Mouse (Mus musculus): ENCODE results near the gene Astn2.

GRCm38 (mm10) chr4:65770952-65771351 lies 633.5 kb downstream of the Astn2 start:
- no peak for TF ChIP-seq CTCF (IDR thresholded peaks at IDR 0.05; ENCODE audit: control insufficient read depth, insufficient read depth, low read length)
- TF ChIP-seq POLR2A (IDR thresholded peaks at IDR 0.05; ENCODE audit: borderline replicate concordance, control insufficient read depth, low read depth, low read length), result no peak

Data from bone marrow, adult 2 months (tissue).